Mouse (Mus musculus) liver, adult (tissue): ENCODE measurements around the gene Dgcr6.

Experiments
- GATA4 ChIP-seq: IDR thresholded peaks from 2 replicates; pipeline ENCODE4 v1.6.1; 2014; ENCODE audit warnings: mild to moderate bottlenecking, low read length; ENCODE audit not compliant: insufficient replicate concordance

Dgcr6 gene

GRCm38 (mm10) chr16:18087101-18087500 is 34.4 kb downstream of the Dgcr6 start:
- TF ChIP-seq GATA4, result no peak

GRCm38 (mm10) chr16:18096348-18096747 is 43.7 kb downstream of the Dgcr6 start:
- no peak for TF ChIP-seq GATA4

- TF ChIP-seq GATA4, result no peak
Measured at GRCm38 (mm10) chr16:18102816-18103215, 50.2 kb downstream of the Dgcr6 start.

- no peak for TF ChIP-seq GATA4
Measured at GRCm38 (mm10) chr16:18103366-18103765, 50.7 kb downstream of the Dgcr6 start.

DNA sequence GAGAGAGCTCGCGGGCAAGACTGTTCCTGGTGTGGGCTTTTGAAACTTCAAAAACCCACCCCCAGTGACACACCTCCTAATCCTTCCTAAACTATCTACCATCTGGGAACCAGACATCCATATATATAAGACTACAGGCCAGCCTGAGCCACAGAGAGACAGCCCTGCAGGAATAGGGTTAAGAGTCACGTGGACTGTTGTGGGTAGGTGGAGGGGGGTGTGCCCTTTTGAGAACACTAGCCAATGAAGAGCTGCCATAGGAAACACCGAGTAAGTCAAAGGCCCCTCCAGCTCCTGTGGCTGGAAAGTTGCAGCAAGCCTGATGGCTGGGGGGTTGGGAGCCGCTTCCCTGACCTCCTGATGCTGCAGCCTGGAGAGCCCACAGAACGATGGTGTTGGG is 51.1 kb downstream of the Dgcr6 start:
- no peak for TF ChIP-seq GATA4

DNA sequence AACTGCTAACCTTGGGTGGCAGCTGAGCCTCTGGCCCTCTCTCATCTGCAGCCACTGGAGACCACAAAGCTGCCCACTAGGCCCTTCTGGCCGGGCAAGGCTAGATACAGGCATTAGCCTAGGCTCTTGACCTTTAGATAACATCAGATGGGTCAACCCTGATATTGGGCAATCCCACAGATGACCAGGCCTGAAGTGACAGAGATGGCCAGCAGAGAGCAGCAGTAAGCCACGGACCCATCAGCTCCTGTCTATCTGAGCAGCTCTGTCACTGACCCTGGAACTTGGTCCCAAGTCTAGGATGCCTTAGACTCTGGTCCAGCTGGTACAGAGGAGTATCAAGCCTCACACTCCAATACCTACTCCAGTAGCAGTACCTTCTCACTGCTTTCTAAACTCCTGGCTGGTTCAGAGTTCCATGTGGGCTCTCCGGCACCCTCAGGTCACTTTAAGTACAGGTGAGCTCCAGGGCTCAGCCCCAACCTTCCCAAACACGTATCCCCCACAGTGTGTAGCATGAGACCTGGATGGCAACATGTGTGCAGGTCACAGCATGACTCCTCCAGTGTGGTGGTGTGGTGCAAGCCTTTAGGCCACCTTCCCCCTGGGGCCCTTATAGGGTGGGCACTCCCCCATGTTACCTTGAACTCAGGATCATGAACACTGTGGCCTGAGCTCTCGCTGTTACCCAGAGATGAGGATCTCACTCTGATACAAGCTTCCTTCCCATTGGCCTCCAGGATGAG is 55.7 kb downstream of the Dgcr6 start:
- peak; percentile 89 for TF ChIP-seq GATA4

GRCm38 (mm10) chr16:18111042-18111441 is 58.4 kb downstream of the Dgcr6 start:
- no peak for TF ChIP-seq GATA4

- no peak for TF ChIP-seq GATA4
Measured at GRCm38 (mm10) chr16:18116467-18116866, 63.8 kb downstream of the Dgcr6 start.

DNA sequence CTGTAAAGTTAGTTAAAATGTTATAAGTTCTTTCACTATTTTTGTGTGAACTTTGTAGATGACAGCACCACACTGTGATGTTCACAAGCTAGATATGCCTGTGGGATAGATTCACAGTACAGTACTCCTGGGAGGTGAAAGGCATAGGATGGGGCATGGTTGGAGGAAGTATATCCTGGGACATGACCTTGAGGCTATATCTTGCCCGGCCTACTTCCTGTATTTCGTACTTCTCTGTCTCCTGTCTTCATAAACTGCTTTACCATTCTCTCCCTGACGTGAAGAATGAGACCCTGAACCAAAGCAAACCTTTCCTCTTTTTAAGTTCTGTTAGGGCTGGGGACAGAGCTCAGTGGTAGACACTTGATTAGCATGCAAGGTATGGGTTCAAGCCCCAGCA is 65.6 kb downstream of the Dgcr6 start:
- TF ChIP-seq GATA4, result no peak

- TF ChIP-seq GATA4, result no peak
Measured at GRCm38 (mm10) chr16:18119031-18119730, 66.5 kb downstream of the Dgcr6 start.
